Mouse (Mus musculus): ENCODE results near the gene Fam189b.
"Not testable (repeated sequence)": the region's sequence is repeated elsewhere in the genome, so short reads cannot be mapped to it uniquely, and the experiment has no call there.

The Fam189b gene

DNA sequence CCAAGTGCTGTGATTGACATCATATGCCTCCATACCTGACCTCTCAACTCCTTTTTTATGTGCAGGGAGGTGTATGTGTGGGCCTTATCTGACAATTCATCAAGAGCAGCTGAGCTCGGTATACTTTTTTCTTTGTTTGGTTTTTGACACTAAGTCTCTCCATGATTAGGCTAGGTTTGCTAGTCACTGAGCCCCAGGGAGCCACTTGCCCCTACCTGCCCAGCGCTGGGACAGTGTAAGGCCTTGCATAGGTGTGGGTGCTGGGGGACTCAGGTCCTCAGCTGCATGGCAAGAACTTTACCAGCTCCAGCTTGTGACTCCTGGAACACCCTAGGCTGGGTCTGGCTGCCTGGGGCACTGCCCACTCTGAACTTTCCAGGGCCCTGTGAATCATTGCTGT lies 23.8 kb downstream of the Fam189b start:
- DNase-seq (ENCODE audit: low spot score), result no peak

DNA sequence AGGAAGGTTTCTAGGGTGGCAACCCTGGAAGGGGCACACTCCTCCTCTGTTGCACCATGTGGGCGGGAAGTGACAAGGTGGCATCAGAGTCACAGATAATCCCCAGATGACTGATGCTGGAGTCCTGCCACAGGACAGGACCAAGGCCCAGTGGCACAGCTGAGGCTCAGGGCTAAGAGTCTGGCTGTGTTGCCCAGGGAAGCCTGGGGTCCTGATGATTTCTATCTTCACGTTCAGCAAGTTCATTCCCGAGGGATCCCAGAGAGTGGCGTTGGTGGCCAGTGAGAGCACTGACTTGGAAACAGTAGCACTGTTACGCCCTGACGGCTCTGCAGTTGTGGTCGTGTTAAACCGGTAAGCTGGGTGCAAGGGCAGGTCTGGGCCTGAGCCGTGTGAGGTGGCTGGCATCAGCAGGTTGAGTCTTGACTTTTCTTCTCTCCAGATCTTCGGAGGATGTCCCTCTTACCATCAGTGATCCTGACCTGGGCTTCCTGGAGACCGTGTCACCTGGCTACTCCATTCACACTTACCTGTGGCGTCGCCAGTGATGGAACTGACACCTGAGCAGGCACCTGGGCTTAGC lies 25.2 kb downstream of the Fam189b start:
- no peak for DNase-seq (ENCODE audit: low spot score)

DNA sequence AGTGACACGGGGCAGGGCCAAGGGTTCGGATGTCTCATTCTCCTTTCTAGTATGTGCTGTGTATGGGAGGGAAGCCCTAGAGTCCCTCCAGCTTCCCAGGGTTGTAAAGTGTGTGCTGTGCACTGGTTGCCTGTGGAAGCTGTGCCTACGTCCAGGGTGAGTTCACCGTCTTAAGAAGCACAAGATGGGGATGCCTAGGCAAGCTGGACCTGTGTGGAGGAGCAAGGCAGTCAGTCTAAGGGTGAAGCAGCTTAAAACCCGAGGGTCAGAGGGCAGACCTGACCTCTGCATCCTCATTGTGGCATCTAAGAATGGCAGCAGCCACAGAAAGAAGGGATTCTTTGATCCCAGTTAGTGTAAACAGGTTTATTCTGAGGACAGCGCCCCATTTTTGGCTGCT lies 25.8 kb downstream of the Fam189b start:
- no peak for DNase-seq (ENCODE audit: low spot score)

DNA sequence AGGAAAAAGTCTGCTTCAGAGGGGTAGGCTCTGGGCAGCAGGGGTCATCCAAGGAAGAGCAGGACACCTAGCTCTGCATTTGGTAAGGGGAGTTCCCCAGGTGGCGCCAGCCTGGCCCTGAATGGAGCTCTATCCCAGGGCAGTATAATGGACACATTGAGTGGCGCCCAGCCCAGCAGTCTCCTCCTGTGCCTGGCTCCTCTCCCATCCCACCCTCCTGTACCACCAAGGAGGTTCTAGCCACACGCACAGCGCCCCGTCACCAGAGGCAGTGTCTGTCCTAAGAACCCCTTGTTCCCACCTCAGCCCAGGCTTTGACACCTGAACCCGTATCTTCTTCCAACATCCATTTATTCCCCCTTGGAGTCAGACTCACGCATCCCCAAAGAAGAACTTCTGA lies 26.8 kb downstream of the Fam189b start:
- DNase-seq (ENCODE audit: low spot score), result no peak

DNA sequence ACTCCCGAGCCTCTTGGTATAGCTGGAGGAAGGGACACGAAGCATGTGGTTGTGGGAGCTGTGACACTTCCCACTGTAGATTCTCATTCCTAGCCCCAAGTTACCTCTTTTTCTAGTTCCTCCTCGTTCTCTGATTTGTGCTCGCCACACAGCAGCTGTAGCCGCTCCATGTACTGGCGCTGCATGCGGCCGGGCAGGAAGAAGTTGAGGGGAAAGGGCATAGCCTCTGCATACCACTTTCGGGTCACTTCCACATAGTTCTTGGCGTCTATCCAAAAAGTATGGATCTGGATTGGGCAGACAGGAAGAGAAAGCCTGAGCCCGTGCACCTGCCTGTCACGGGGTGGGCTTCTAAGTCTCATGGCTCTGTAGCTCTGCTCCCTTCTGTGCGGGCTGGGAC lies 27.2 kb downstream of the Fam189b start:
- no peak for DNase-seq (ENCODE audit: low spot score)

DNA sequence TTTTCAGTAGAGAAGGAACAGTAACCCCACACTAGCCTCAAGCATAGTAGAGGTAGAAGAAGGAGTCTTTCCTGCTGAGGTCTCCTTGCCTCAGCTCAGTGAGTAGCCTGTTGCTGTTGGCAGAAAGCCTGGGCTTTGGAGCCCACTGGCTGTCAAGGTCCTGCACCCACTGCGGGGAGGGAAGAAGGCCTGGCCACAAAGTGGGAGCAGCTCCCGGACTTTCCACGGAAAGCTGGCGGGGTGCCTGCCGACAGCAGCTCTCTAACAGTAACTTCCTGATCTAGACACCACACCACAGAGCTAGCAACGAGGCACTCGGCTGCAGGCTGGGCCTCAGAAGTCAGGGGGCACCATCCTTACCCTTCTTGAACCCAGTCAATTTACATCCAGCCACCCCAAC lies 27.8 kb downstream of the Fam189b start:
- DNase-seq (ENCODE audit: low spot score), result no peak

DNA sequence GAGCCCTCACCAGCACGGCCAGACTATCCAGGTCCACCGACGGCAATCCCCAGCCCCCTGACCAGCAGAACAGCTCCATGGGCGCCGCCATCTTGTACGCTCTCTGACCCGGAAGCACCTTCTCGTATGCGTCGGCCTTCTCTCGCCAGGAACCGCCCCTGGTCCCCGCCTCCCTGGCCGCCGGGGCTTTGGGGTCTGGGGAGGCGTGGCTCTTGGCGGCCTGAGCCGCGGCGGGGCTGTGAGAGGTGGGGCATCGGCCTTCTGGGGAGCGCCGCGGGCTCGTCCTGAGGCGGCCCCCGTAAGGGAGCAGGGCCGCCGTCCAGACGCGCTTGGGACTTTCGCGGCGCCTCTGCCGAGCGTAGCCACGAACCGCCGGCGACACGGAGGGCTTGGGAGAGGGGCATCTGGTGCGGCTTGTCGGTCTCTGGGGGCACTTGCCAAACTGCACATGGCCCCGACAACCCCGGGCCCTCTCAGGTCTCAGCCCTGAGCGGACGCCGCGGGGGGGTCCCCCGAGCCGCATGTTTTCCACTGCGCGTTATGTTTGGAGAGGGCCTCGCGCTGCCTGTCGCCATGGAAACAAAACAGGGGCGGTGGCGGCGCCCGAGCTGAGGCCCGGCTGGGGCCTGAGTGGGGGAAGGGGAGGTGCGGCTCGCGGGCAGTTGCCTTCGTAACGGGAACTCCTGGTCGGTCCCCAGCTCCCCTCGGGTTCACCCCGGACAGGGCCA lies 31.0 kb downstream of the Fam189b start:
- DNase-seq (ENCODE audit: low spot score), result peak; percentile 65

DNA sequence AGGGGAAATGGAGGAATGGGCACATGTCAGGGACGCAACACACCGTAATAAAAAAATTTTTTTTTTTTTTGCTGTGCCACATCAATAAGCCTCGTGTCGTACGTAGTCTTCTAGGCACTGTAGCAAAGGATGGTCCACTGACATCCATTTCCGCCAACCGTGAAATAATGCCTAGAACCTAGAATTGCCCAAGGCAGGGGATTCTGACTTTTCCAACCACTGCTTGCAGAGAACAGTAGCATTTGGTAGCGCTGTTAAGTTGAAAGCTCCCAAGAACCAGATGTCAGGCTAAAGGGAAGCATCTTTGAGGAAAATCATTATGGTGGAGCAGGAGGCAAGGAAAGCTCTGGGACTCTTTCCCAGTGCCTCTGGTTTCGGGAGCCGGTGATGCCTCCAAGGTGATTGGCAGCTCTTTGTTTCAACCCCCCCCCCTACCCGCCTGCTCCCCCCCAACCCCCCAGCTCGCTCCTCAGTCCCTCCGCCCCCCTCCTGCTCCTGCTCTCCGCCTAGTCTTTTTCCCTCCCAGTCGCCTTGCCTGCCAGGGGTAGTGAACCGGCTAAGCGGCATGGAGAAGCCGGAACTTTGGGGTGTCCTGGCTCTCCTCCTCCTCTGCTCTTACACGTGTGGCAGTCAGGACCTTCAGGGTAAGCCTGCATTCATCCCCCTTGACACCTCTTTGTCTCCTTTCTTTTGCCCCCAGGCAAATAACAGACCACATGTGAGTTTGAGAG lies 31.9 kb downstream of the Fam189b start, which contains the start of gene Thbs3:
Gene Thbs3, plus strand, starts transcription at position 500 of the 731 bp plus-strand sequence.
- no peak for DNase-seq (ENCODE audit: low spot score)

DNA sequence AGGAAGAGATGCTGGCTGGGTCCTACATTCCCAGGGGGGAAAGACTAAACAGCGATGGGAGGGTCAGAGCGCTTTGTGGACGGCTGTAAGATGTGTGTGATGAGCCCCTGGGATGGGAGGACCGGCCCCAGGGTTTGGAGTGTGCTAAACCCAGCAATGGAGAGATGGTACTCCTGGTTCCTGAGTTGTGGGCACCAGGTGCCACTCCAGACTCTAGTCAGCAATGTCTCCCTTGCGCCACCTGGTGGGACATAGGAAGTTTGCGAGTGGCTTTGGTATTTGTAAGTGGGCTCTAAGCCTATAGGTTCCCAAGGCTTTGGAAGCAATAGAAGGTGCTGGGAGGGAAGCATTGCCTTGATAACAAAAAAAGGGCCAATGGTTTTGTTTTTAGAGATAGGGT lies 32.9 kb downstream of the Fam189b start:
- no peak for DNase-seq (ENCODE audit: low spot score)

DNA sequence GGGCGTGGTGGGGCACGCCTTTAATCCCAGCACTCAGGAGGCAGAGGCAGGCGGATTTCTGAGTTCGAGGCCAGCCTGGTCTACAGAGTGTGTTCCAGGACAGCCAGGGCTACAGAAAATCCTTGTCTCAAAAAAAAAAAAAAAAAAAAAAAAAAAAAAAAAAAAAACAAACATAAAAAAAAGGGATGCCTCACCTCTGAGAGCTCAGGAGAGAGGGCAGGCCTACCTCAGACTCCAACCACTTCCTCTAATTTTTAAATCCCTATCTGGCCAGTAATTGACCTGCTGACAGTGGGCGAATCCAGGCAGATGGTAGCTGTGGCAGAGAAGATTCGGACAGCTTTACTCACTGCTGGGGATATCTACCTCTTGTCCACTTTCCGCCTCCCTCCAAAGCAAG lies 33.5 kb downstream of the Fam189b start:
- DNase-seq (ENCODE audit: low spot score), result not testable (repeated sequence)

DNA sequence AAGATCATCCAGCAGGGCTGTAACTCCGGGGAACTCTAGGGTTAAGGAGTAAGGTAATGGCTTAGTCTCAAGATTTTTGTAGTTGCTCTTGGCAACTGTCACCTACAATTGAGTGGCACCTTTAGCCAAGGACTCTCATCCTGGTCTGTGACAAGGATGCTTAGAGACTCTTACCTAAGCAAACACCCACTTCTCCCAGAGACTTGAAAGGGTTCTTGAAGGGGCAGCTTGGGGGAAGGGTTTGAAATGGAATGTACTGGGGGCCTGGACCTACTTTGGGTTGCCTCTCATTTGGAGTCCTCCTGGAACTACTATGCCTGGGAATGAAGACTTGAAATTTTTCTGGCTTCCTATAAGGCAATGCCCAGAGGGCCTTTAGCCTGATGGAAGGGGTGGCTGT lies 35.3 kb downstream of the Fam189b start:
- DNase-seq (ENCODE audit: low spot score), result no peak

DNA sequence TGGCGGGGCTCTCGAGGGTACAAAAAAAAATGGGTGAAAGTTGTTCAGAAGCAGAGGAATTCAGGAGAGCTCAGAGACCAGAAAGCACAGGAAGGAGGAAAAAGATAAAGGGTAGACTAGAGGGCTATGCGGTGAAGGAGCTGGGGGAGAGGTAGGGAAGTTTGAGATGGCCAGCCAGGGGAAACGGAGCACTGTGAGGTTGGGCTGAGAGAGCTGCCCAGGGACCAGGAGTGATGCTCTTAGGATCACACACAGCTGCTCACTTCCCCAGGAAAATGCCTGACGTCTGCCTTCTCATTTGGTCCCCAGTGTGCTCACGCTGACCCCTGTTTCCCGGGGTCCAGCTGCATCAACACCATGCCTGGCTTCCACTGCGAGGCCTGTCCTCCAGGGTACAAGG lies 36.6 kb downstream of the Fam189b start:
- no peak for DNase-seq (ENCODE audit: low spot score)

DNA sequence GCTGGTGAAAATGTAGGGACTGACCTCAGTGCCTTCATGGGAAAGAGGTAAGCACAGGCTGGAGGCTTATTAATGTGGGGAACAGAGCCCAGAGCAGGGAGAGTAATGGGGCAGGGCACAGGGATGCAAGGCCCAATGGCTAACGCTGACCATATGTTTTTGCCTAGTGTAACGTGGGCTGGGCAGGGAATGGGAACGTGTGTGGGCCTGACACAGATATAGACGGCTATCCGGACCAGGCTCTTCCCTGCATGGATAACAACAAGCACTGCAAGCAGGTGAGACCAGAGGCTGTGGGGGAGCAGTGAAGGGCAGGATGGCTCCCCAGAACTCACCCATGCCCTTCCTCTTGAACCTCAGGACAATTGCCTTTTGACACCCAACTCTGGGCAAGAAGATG lies 38.2 kb downstream of the Fam189b start:
- DNase-seq (ENCODE audit: low spot score), result no peak

DNA sequence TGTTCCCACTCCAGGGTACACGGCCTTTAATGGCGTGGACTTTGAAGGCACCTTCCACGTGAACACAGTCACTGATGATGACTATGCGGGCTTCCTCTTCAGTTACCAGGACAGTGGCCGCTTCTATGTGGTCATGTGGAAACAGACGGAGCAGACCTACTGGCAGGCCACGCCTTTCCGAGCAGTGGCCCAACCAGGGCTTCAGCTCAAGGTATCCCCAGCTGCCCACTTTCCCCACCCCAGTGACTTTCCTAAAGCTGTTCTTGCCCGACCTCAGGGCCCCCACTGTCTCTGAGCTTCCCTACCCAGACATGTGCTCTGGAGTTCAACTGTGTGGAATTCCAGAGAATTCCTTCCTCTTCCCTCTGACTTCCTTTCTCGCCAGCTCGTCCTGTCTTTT lies 41.9 kb downstream of the Fam189b start:
- no peak for DNase-seq (ENCODE audit: low spot score)

DNA sequence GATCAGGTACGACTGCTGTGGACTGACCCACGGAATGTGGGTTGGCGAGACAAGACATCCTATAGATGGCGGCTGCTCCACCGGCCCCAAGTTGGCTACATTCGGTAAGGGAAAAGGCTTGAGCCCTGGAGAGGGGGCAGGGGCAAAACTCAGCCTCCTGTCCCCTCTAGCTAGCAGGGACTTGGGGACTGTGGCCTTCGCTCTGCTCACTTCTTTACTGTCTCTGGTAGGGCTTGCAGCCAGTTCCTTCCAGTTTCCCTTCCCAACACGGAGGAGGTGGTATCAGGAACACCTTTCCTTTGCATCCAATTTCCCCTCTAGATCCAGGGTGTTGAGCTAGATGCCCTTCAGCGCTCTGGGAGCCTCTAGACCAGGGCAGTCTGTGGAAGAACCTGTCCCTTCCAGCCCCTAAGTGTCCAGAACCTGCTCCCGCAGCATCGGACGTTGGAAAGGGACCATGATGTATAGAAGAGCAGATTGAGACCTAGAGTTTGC lies 42.4 kb downstream of the Fam189b start:
- no peak for DNase-seq (ENCODE audit: low spot score)

DNA sequence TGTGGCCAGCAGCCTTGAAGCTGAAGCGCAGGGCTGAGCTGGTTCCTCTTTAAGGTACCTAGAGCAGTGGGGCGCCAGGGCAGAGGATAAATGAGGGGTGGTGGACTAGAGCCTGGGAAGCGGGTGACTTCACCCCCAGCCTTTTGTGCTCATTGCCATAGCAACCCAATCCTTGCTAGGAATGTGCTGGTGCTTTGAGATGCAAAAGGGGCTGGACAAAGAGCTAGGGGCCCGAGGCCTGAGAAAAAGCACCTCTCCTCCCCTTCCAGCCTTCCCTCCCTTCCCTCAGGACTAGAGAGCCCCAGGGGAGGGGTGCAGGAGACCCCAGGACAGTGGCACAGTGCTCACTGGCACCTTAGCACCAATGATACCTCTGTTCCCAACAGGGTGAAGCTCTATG lies 43.0 kb downstream of the Fam189b start:
- no peak for DNase-seq (ENCODE audit: low spot score)

DNA sequence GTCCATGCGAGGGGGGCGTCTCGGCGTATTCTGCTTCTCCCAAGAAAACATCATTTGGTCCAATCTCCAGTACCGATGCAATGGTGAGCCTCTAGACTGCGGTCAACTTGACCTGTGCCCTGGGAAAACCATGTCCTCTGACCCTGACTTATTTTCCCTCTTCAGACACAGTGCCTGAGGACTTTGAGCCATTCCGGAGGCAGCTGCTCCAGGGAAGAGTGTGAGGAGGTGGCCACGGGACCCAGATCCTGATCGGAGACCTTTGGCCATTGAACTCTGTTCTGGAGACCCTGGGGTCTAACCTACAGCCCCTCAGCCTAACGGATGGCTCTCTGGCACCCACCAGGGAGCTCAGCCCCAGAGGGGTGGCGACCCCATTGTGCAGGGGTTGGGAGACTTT lies 43.4 kb downstream of the Fam189b start:
- no peak for DNase-seq (ENCODE audit: low spot score)

DNA sequence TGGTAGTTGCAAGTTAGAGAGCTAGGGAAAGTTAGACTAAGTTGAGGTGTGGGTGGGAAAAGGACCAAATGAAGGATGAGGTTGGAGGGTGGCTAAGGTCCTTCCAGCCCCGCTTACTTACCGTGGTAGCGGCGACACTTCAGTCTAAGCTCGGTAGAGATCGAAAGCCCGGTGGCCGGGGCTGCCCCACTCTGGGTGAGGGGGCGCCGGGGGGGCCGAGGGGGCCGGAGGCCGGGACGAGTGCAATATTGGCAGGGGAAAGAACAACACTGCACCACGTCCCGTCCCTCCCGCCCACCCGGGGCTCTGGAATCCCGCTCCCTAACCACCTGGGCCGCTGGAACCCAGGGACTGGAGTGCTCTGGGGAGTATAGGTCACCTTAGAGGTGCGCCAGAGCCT lies 44.0 kb downstream of the Fam189b start, which contains the start of gene Mtx1:
Gene Mtx1, minus strand, starts transcription at position 189 of the 400 bp plus-strand sequence.
- DNase-seq (ENCODE audit: low spot score), result no peak

DNA sequence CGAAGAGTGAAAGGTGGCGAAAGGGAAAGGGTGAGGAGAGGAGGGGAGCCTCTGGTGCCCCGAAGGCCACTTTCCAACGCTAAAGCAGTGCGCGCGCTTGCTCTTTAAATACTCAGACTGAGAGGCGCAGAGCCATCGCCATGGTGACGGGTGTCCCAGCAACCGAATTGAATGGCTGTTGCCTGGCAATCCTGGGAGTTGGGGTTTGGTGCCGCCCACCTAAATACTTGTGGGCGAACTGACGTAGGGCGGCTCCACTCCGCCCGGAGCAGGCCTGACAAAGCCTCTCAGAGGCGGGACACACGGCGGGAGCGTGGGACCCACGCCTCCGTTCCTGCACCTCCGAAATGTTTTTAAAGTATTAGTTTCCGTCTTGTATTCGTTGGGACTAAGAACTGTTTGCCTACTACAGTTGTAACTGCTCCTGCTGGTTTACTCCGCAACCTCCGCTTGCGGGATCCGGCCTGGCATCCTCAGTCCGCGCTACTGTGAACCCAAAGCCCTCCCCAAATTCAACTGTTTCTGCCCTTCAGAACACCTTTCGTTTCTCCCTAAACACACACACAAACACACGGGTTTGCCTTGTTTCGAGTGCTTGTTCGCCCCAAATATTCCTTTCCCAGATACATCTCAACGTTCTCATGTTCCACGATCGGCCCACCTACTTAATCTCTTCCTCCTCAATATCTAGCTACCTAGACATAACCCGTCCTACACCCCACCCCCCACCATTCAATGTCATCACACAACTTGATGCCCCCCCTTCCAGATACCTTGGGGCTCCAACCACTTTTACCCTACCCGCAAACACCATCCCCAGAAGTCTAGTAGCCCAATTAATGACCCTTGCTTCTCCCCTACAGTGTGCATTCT lies 44.6 kb downstream of the Fam189b start:
- DNase-seq (ENCODE audit: low spot score), result peak; percentile 48

DNA sequence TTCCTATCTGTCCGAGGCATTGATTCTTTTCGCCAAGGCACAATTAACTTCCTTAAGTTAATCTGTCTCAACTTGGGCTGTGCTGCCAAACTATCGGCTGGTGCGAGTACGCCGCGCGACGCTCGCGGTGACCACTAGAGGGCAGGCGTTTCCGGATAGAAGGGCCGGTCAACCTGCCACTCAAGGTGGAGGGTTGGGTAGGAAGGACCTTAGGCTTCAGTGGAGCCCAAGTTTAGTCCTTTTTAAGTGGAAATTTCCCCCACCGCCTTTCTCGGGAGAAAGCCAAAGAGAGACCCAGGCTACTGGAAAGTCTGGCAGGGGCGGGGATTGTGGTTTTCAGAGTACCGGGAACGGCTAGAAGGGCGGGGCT lies 45.2 kb downstream of the Fam189b start:
- peak; percentile 63 for DNase-seq (ENCODE audit: low spot score)

DNA sequence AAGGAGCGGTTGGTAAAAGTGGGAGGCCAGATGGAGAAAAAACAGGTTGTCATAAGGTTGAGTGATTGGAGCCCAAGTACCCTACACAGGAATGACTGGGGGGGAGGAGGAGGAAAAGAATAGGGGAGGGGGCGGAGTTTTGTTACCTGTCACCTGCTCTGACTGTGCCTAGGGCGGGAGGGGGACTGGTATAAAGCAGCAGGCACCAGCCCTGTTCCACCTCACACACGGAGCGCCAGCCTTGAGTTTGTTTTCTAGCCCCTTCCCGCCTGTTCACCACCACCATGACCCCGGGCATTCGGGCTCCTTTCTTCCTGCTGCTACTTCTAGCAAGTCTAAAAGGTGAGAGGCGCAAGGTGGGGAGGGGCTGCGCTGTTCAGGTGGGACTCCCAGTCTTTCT lies 45.9 kb downstream of the Fam189b start, which contains the start of gene Muc1:
Gene Muc1, plus strand, starts transcription at position 222 of the 400 bp plus-strand sequence.
- no peak for DNase-seq (ENCODE audit: low spot score)

DNA sequence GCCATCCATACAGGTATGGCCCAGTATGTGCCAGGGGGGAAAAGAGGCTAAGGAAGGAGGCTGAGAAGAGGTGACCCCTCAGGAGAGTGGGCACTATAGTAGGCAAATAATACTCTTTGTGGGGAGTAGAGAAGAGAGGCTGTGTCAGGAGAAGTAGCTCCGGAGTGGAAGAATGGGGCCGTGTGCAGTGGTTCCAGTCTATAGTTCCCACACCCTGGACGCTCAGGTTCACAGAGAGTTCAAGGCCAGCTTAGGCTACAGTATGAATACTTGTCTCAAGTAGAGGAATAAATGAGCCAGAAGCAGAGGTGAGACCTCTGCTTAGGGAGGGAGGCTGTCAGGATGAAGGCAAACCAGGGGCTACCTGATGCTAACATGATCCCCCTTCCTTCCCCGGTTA lies 46.3 kb downstream of the Fam189b start:
- DNase-seq (ENCODE audit: low spot score), result no peak
